Mouse (Mus musculus) heart, embryonic 14.5 days (tissue): ENCODE results near the gene Ak1. TPM values are rescaled to one million over a fixed set of nuclear protein-coding genes. Genes with fewer than 3 reads are reported as not detected.
A peak's percentile ranks its signal among the peaks of the same experiment; 100 is the strongest.

Source experiments
- ATAC-seq: fragments of 200-750 bp; cut with Nextera tagmentation; 2 replicates; pipeline ENCODE4 v1.8.0; 2017; ENCODE audit warnings: low read depth, moderate TSS enrichment; ENCODE audit not compliant: insufficient number of reproducible peaks, insufficient read depth, low FRiP score
- H3K27ac ChIP-seq, 2 experiments: fragments of 200-500 bp in 1 of 2; fragments of 300-500 bp in 1 of 2; sonication (generic) in 1 of 2; replicated peaks in 1 of 2; 2 replicates each; pipeline ENCODE4 v1.5.1; 2012 to 2014; ENCODE audit warnings: low read depth in 2 of 2, low read length in 2 of 2, control low read depth in 1 of 2, mild to moderate bottlenecking in 1 of 2, mixed read lengths in 1 of 2; ENCODE audit not compliant: control insufficient read depth in 1 of 2, insufficient read depth in 1 of 2
- H3K27me3 ChIP-seq: fragments of 300-500 bp; sonication (generic); 2 replicates; pipeline ENCODE4 v1.6.1; 2014; ENCODE audit warnings: mild to moderate bottlenecking, low read length, control low read depth; ENCODE audit not compliant: control insufficient read depth, insufficient read depth
- H3K36me3 ChIP-seq: fragments of 300-500 bp; sonication (generic); 2 replicates; pipeline ENCODE4 v1.6.1; 2014; ENCODE audit warnings: mild to moderate bottlenecking, control low read depth, low read length, mixed read lengths; ENCODE audit not compliant: control insufficient read depth, insufficient read depth
- H3K4me1 ChIP-seq, 2 experiments: fragments of 200-500 bp in 1 of 2; fragments of 300-500 bp in 1 of 2; sonication (generic) in 1 of 2; 2 replicates each; pipeline ENCODE4 v1.6.1; 2012 to 2014; ENCODE audit warnings: low read length in 2 of 2, control low read depth in 1 of 2, mixed read lengths in 1 of 2; ENCODE audit not compliant: control insufficient read depth in 2 of 2, insufficient read depth in 2 of 2
- H3K4me2 ChIP-seq: fragments of 300-500 bp; sonication (generic); 2 replicates; pipeline ENCODE4 v1.6.1; 2014; ENCODE audit warnings: mild to moderate bottlenecking, low read length
- H3K4me3 ChIP-seq, 2 experiments: fragments of 200-500 bp in 1 of 2; fragments of 300-500 bp in 1 of 2; sonication (generic) in 1 of 2; 2 replicates each; pipeline ENCODE4 v1.5.1; 2012 to 2014; ENCODE audit warnings: low read length in 2 of 2, mild to moderate bottlenecking in 2 of 2, control low read depth in 1 of 2, low read depth in 1 of 2, moderate library complexity in 1 of 2; ENCODE audit not compliant: control insufficient read depth in 1 of 2, insufficient read depth in 1 of 2
- H3K9ac ChIP-seq: fragments of 300-500 bp; sonication (generic); 2 replicates; pipeline ENCODE4 v1.6.1; 2014; ENCODE audit warnings: mild to moderate bottlenecking, low read length
- H3K9me3 ChIP-seq: fragments of 300-500 bp; sonication (generic); 2 replicates; pipeline ENCODE4 v1.6.1; 2016; ENCODE audit warnings: low read length, control low read depth; ENCODE audit not compliant: control insufficient read depth
- WGBS: fragments of 180-500 bp; shearing (Covaris S2); extraction: QIAGEN DNeasy Blood & Tissue Kit; methylation state at CpG from one replicate; pipeline ENCODE4 v1.1.7; 2014; 5-methylcytosine and 5-hydroxymethylcytosine counted together
- microRNA counts: library from miRNA; unstranded; fragments of <30 nt; microRNA quantifications from one replicate; lab custom pipeline; 2016
- microRNA-seq: library from miRNA; unstranded; fragments of <30 nt; microRNA quantifications from one replicate; pipeline ENCODE4, GENCODE M21; 2016
- polyA plus RNA-seq: library from polyadenylated mRNA; unstranded; fragments of >200 nt; fragmentation: Nextera tagmentation; extraction: Ambion mirVana; gene quantifications from 2 replicates; pipeline ENCODE4 v1.2.1, GENCODE M21; 2014

Ak1 gene
- polyA plus RNA-seq, 1 experiment from 2014 or later: 336 TPM

- Histone ChIP-seq H3K9me3 (peaks cover 3% of the 10 kb centered on the region; the same call in 1 of the 2 replicates), H3K36me3 (peaks cover 99% of the 10 kb centered on the region), H3K27ac (no peak overlapping the region), H3K9ac (no peak overlapping the region), H3K4me1 (peaks cover 7 to 22% of the 10 kb centered on the region in 2 experiments), H3K4me2 (no peak overlapping the region), H3K27me3 (no peaks in the 10 kb centered on the region), H3K4me3 (no peak overlapping the region)
- 70% methylated on average over 6 of the region's 6 CpGs for WGBS
- no peak for ATAC-seq
These were observed 60.2 kb downstream of the Ak1 start for GRCm38 (mm10) chr2:32681754-32682153.

GRCm38 (mm10) chr2:32682721-32683417 is 61.3 kb downstream of the Ak1 start:
- Histone ChIP-seq H3K27ac (no peak overlapping the region), H3K9ac (no peak overlapping the region)
- no peak for ATAC-seq

GRCm38 (mm10) chr2:32683701-32684100 is 62.1 kb downstream of the Ak1 start:
- H3K4me3 ChIP-seq: no peak overlapping the region
- no peak overlapping the region for H3K4me2 ChIP-seq
- peaks cover 7 to 22% of the 10 kb centered on the region in 2 experiments for H3K4me1 ChIP-seq
- no peak overlapping the region for H3K27ac ChIP-seq
- H3K9ac ChIP-seq: no peak overlapping the region
- no peaks in the 10 kb centered on the region for H3K27me3 ChIP-seq
- WGBS: 88% methylated on average over 10 of the region's 10 CpGs
- no peak for ATAC-seq
- H3K36me3 ChIP-seq: peaks cover 92% of the 10 kb centered on the region
- H3K9me3 ChIP-seq: no peaks in the 10 kb centered on the region

More at GRCm38 (mm10) chr2:32682721-32683417, 61.3 kb downstream of the Ak1 start:
- no peaks in the 10 kb centered on the region for H3K9me3 ChIP-seq
- WGBS: 75% methylated on average over 14 of the region's 14 CpGs
- no peak overlapping the region for H3K4me3 ChIP-seq
- H3K27me3 ChIP-seq: no peaks in the 10 kb centered on the region
- no peak overlapping the region for H3K4me2 ChIP-seq
- peaks cover 98% of the 10 kb centered on the region for H3K36me3 ChIP-seq
- peaks cover 7 to 22% of the 10 kb centered on the region in 2 experiments for H3K4me1 ChIP-seq

MicroRNAs encoded within 50 kb of the gene (microRNA counts, 519-probe panel; counts per million panel counts)
- 322 counts per million, percentile 70 among the panel's probes with 10 or more counts for microRNA mmu-miR-1954 (lab: Ali Mortazavi, UCI)

Small RNAs within 50 kb of the gene (microRNA-seq; reads per million reads assigned to microRNA genes)
- gene Gm47291 (not detected), gene Mir1954 (not detected)

Other genes starting within 250 kb of the Ak1 start
- 56.6 and 64.5 TPM in 2 replicates for gene 1110008P14Rik, start 239.8 kb upstream of the Ak1 start, polyA plus RNA-seq
- 0.35 and 1.8 TPM in 2 replicates for gene Lcn2, start 233.5 kb upstream of the Ak1 start, polyA plus RNA-seq
- 43.7 and 48.2 TPM in 2 replicates for gene Ptges2, start 225.9 kb upstream of the Ak1 start, polyA plus RNA-seq
- gene Naif1, start 171.3 kb upstream of the Ak1 start, polyA plus RNA-seq: 4.5 and 4.7 TPM in 2 replicates
- 6.6 and 8.0 TPM in 2 replicates for gene Slc25a25, start 170.3 kb upstream of the Ak1 start, polyA plus RNA-seq
- gene Fam102a, start 86.4 kb upstream of the Ak1 start, polyA plus RNA-seq: 5.8 and 6.3 TPM in 2 replicates
- gene Dpm2, start 50.9 kb upstream of the Ak1 start, polyA plus RNA-seq: 72.9 and 85.0 TPM in 2 replicates
- 0.19 TPM in 1 of 2 replicates, not detected in the other for gene Pip5kl1, start 47.0 kb upstream of the Ak1 start, polyA plus RNA-seq
- 0.13 TPM in 1 of 2 replicates, not detected in the other for gene 9430097D07Rik, start 46.1 kb upstream of the Ak1 start, polyA plus RNA-seq
- gene St6galnac4, start 34.7 kb upstream of the Ak1 start, polyA plus RNA-seq: 33.4 and 35.7 TPM in 2 replicates
- 11.0 and 12.2 TPM in 2 replicates for gene St6galnac6, start 22.0 kb upstream of the Ak1 start, polyA plus RNA-seq
- 146 and 148 TPM in 2 replicates for gene Eng, start 24.8 kb downstream of the Ak1 start, polyA plus RNA-seq
- gene Fpgs, start 82.4 kb downstream of the Ak1 start, polyA plus RNA-seq: 12.1 and 12.2 TPM in 2 replicates
- gene Cdk9, start 91.3 kb downstream of the Ak1 start, polyA plus RNA-seq: 44.5 and 45.3 TPM in 2 replicates
- gene Sh2d3c, start 99.3 kb downstream of the Ak1 start, polyA plus RNA-seq: 23.7 and 27.7 TPM in 2 replicates
- 0.68 TPM in 1 of 2 replicates, not detected in the other for gene 6330409D20Rik, start 119.3 kb downstream of the Ak1 start, polyA plus RNA-seq
- gene Tor2a, start 135.5 kb downstream of the Ak1 start, polyA plus RNA-seq: 38.0 and 42.7 TPM in 2 replicates
- 0.22 TPM in 1 of 2 replicates, not detected in the other for gene Ttc16, start 153.9 kb downstream of the Ak1 start, polyA plus RNA-seq
- gene Ptrh1, start 154.0 kb downstream of the Ak1 start, polyA plus RNA-seq: 2.6 and 3.6 TPM in 2 replicates
- gene Cfap157, start 162.7 kb downstream of the Ak1 start, polyA plus RNA-seq: 0.35 and 0.36 TPM in 2 replicates
- gene Stxbp1, start 225.5 kb downstream of the Ak1 start, polyA plus RNA-seq: 28.7 and 29.7 TPM in 2 replicates